Mouse (Mus musculus) hindbrain, embryonic 11.5 days (tissue): ENCODE results near the gene Pick1. TPM values are rescaled to one million over a fixed set of nuclear protein-coding genes. Genes with fewer than 3 reads are reported as not detected.

ENCODE experiments used
- ATAC-seq: fragments of 200-750 bp; cut with Nextera tagmentation; 2 replicates; pipeline ENCODE4 v1.8.0; 2017; ENCODE audit warnings: mild to moderate bottlenecking, moderate TSS enrichment, moderate library complexity; ENCODE audit not compliant: low FRiP score
- DNase-seq: peaks from one replicate; pipeline ENCODE4 v3.0.0-alpha.2; 2015; ENCODE audit warnings: low spot score
- H3K27ac ChIP-seq: fragments of 300-500 bp; sonication (generic); 2 replicates; pipeline ENCODE4 v1.5.1; 2014; ENCODE audit warnings: mild to moderate bottlenecking, low read depth, low read length
- H3K27me3 ChIP-seq: fragments of 300-500 bp; sonication (generic); 2 replicates; pipeline ENCODE4 v1.6.1; 2014; ENCODE audit warnings: mild to moderate bottlenecking, low read length, moderate library complexity, mixed read lengths; ENCODE audit not compliant: control insufficient read depth, insufficient read depth
- H3K36me3 ChIP-seq: fragments of 300-500 bp; sonication (generic); 2 replicates; pipeline ENCODE4 v1.6.1; 2014; ENCODE audit warnings: mild to moderate bottlenecking, low read length, moderate library complexity, mixed read lengths; ENCODE audit not compliant: control insufficient read depth, insufficient read depth
- H3K4me1 ChIP-seq: fragments of 300-500 bp; sonication (generic); replicated peaks from 2 replicates; pipeline ENCODE4 v1.6.1; 2014; ENCODE audit warnings: low read length, mixed read lengths; ENCODE audit not compliant: control insufficient read depth, insufficient read depth
- H3K4me2 ChIP-seq: fragments of 300-500 bp; sonication (generic); replicated peaks from 2 replicates; pipeline ENCODE4 v1.6.1; 2014; ENCODE audit warnings: mild to moderate bottlenecking, low read depth, low read length
- H3K4me3 ChIP-seq: fragments of 300-500 bp; sonication (generic); 2 replicates; pipeline ENCODE4 v1.5.1; 2014; ENCODE audit warnings: low read depth, low read length
- H3K9ac ChIP-seq: fragments of 300-500 bp; sonication (generic); 2 replicates; pipeline ENCODE4 v1.6.1; 2014; ENCODE audit warnings: low read depth, low read length
- H3K9me3 ChIP-seq: fragments of 300-500 bp; sonication (generic); 2 replicates; pipeline ENCODE4 v1.6.1; 2016; ENCODE audit warnings: low read length; ENCODE audit not compliant: control insufficient read depth
- WGBS: fragments of 180-500 bp; shearing (Covaris S2); extraction: QIAGEN DNeasy Blood & Tissue Kit; methylation state at CpG from one replicate; pipeline ENCODE4 v1.1.7; 2014; 5-methylcytosine and 5-hydroxymethylcytosine counted together
- polyA plus RNA-seq: library from polyadenylated mRNA; unstranded; fragments of >200 nt; fragmentation: Nextera tagmentation; extraction: Ambion mirVana; gene quantifications from 2 replicates; pipeline ENCODE4 v1.2.1, GENCODE M21; 2014

Gene Pick1
- polyA plus RNA-seq, 1 experiment from 2014 or later = 28.0 TPM

GRCm38 (mm10) chr15:79243234-79244042 is 14.5 kb downstream of the Pick1 start:
- H3K4me2 ChIP-seq = no peak overlapping the region
- peak; percentile 96 for DNase-seq
- 27% methylated on average over 10 of the region's 10 CpGs for WGBS
- peaks cover 3% of the 10 kb centered on the region; the same call in 1 of the 2 replicates for H3K4me1 ChIP-seq
- no peaks in the 10 kb centered on the region for H3K27me3 ChIP-seq
- peak; percentile 96 for ATAC-seq
- H3K36me3 ChIP-seq = peaks cover 13% of the 10 kb centered on the region
- H3K27ac ChIP-seq = no peak overlapping the region
- no peak overlapping the region for H3K9ac ChIP-seq
- no peak overlapping the region for H3K4me3 ChIP-seq
- H3K9me3 ChIP-seq = no peaks in the 10 kb centered on the region

GRCm38 (mm10) chr15:79244071-79244893 is 15.3 kb downstream of the Pick1 start:
- DNase-seq (no peak), ATAC-seq (no peak)
- Histone ChIP-seq H3K4me3 (no peak overlapping the region), H3K9ac (no peak overlapping the region), H3K27me3 (no peaks in the 10 kb centered on the region), H3K27ac (no peak overlapping the region), H3K4me1 (peaks cover 3% of the 10 kb centered on the region; the same call in 1 of the 2 replicates), H3K36me3 (peaks cover 13% of the 10 kb centered on the region), H3K9me3 (no peaks in the 10 kb centered on the region), H3K4me2 (no peak overlapping the region)
- WGBS = 72% methylated on average over 7 of the region's 7 CpGs

GRCm38 (mm10) chr15:79245321-79245720 is 16.3 kb downstream of the Pick1 start:
- Histone ChIP-seq H3K4me2 (no peak overlapping the region), H3K27ac (no peak overlapping the region), H3K9ac (no peak overlapping the region), H3K27me3 (no peaks in the 10 kb centered on the region), H3K36me3 (peaks cover 13% of the 10 kb centered on the region), H3K4me1 (peaks cover 3% of the 10 kb centered on the region; the same call in 1 of the 2 replicates), H3K9me3 (no peaks in the 10 kb centered on the region), H3K4me3 (no peak overlapping the region)
- WGBS = 88% methylated on average over 3 of the region's 3 CpGs
- no peak for DNase-seq
- no peak for ATAC-seq

GRCm38 (mm10) chr15:79250236-79250635 is 21.3 kb downstream of the Pick1 start:
- no peak overlapping the region for H3K9ac ChIP-seq
- H3K36me3 ChIP-seq = peaks cover 12% of the 10 kb centered on the region
- H3K4me2 ChIP-seq = no peak overlapping the region
- peaks cover 10% of the 10 kb centered on the region for H3K4me1 ChIP-seq
- ATAC-seq (no peak), DNase-seq (no peak)
- no peak overlapping the region for H3K4me3 ChIP-seq
- H3K9me3 ChIP-seq = no peaks in the 10 kb centered on the region
- H3K27me3 ChIP-seq = peaks cover 34% of the 10 kb centered on the region
- WGBS = 85% methylated on average over 2 of the region's 2 CpGs
- no peak overlapping the region for H3K27ac ChIP-seq

- no peak overlapping the region for H3K9ac ChIP-seq
- H3K27ac ChIP-seq = no peak overlapping the region
- no peak for ATAC-seq
- no peak overlapping the region for H3K4me2 ChIP-seq
- peaks cover 7% of the 10 kb centered on the region for H3K36me3 ChIP-seq
- H3K9me3 ChIP-seq = no peaks in the 10 kb centered on the region
- H3K4me3 ChIP-seq = no peak overlapping the region
- peaks cover 34% of the 10 kb centered on the region for H3K27me3 ChIP-seq
- DNase-seq = no peak
- WGBS = 54% methylated on average over 7 of the region's 7 CpGs
- peaks cover 10% of the 10 kb centered on the region for H3K4me1 ChIP-seq
These were observed 22.2 kb downstream of the Pick1 start for GRCm38 (mm10) chr15:79251168-79251567.

GRCm38 (mm10) chr15:79251781-79252491 is 23.0 kb downstream of the Pick1 start:
- 2% methylated on average over 60 of the region's 61 CpGs for WGBS

DNA sequence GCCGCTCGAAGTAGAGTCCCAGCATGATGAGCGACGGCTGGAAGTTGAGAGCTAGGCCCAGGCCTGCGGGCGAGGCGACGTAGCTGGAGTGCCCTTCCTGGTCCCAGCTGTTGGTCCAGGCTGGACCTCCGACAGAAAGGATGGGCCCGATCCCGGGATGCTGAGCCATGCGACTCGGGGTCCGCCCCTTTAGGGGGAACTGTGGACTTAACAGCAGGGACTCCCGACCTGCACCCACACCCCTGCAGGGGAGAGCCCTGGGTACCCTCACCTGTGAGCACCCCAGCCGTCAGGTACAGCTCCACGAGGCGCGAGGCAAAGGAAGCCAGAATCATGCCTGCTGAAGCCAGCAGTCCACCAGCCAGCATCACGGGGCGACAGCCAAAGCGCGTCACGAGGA is 23.6 kb downstream of the Pick1 start:
- Histone ChIP-seq H3K4me2 (peak overlapping the region; percentile 60), H3K4me1 (peaks cover 10% of the 10 kb centered on the region), H3K27me3 (peaks cover 34% of the 10 kb centered on the region), H3K4me3 (peak overlapping the region; percentile 28), H3K27ac (no peak overlapping the region), H3K9ac (peak overlapping the region; percentile 54), H3K9me3 (no peaks in the 10 kb centered on the region), H3K36me3 (peaks cover 4% of the 10 kb centered on the region; the same call in 1 of the 2 replicates)
- ATAC-seq (peak; percentile 25; the same call in 1 of the 2 replicates), DNase-seq (no peak)
- WGBS = 32% methylated on average over 24 of the region's 24 CpGs

More at GRCm38 (mm10) chr15:79251781-79252491, 23.0 kb downstream of the Pick1 start:
- Histone ChIP-seq H3K9me3 (no peaks in the 10 kb centered on the region), H3K9ac (peak overlapping the region; percentile 54), H3K4me2 (peak overlapping the region; percentile 60), H3K27ac (no peak overlapping the region), H3K4me3 (peak overlapping the region; percentile 28), H3K27me3 (peaks cover 34% of the 10 kb centered on the region), H3K4me1 (peaks cover 10% of the 10 kb centered on the region), H3K36me3 (peaks cover 4% of the 10 kb centered on the region)
- ATAC-seq = peak; percentile 59
- DNase-seq = peak; percentile 72

- peaks cover 40% of the 10 kb centered on the region for H3K27me3 ChIP-seq
- no peak within 1 kb of the TSS for H3K4me2 ChIP-seq
- ATAC-seq = no peak
- peaks cover 10% of the 10 kb centered on the region for H3K4me1 ChIP-seq
- 38% methylated on average over 3 of the region's 3 CpGs for WGBS
- H3K36me3 ChIP-seq = no peaks in the 10 kb centered on the region
- DNase-seq = no peak
- no peaks in the 10 kb centered on the region for H3K9me3 ChIP-seq
- H3K9ac ChIP-seq = no peak within 1 kb of the TSS
- no peak within 1 kb of the TSS for H3K27ac ChIP-seq
- no peak within 1 kb of the TSS for H3K4me3 ChIP-seq
These were observed 25.7 kb downstream of the Pick1 start, which contains the start of gene Slc16a8 for GRCm38 (mm10) chr15:79254661-79255060. Slc16a8 (minus strand) TSS chr15:79254761.
